Mouse (Mus musculus): Measurements from ENCODE around the gene Ctcf.

- TF ChIP-seq POLR2A (IDR thresholded peaks at IDR 0.05; ENCODE audit: low read depth, low read length), result no peak
- no peak for TF ChIP-seq CTCF (IDR thresholded peaks at IDR 0.05; ENCODE audit: extremely low read depth, insufficient read depth, insufficient read length, insufficient replicate concordance)
Measured at GRCm38 (mm10) chr8:105708675-105709074, 72.3 kb downstream of the Ctcf start.
